Mouse (Mus musculus) lung, postnatal 0 days (tissue): ENCODE data around the gene Galnt14. TPM values are rescaled to one million over a fixed set of nuclear protein-coding genes. Genes with fewer than 3 reads are reported as not detected.

Experiments
- ATAC-seq: fragments of 200-750 bp; cut with Nextera tagmentation; 2 replicates; pipeline ENCODE4 v1.8.0; 2017; ENCODE audit warnings: moderate library complexity
- DNase-seq: peaks from one replicate; pipeline ENCODE4 v3.0.0-alpha.2; 2016; ENCODE audit warnings: low spot score
- H3K27ac ChIP-seq: fragments of 300-500 bp; sonication (generic); 2 replicates; pipeline ENCODE4 v1.5.1; 2014; ENCODE audit warnings: antibody characterized with exemption, mild to moderate bottlenecking, low read length, mixed read lengths
- H3K27me3 ChIP-seq: fragments of 300-500 bp; sonication (generic); replicated peaks from 2 replicates; pipeline ENCODE4 v1.6.1; 2014; ENCODE audit warnings: low read length, mixed read lengths; ENCODE audit not compliant: insufficient read depth
- H3K36me3 ChIP-seq: fragments of 300-500 bp; sonication (generic); 2 replicates; pipeline ENCODE4 v1.6.1; 2014; ENCODE audit warnings: low read length, mixed read lengths; ENCODE audit not compliant: insufficient read depth
- H3K4me1 ChIP-seq: fragments of 300-500 bp; sonication (generic); 2 replicates; pipeline ENCODE4 v1.6.1; 2014; ENCODE audit warnings: antibody characterized with exemption, low read depth, low read length, mixed read lengths; ENCODE audit not compliant: insufficient read depth
- H3K4me2 ChIP-seq: fragments of 300-500 bp; sonication (generic); replicated peaks from 2 replicates; pipeline ENCODE4 v1.6.1; 2014; ENCODE audit warnings: low read depth, mild to moderate bottlenecking, low read length, moderate library complexity, mixed read lengths
- H3K4me3 ChIP-seq: fragments of 300-500 bp; sonication (generic); 2 replicates; pipeline ENCODE4 v1.5.1; 2014; ENCODE audit warnings: low read depth, low read length
- H3K9ac ChIP-seq: fragments of 300-500 bp; sonication (generic); replicated peaks from 2 replicates; pipeline ENCODE4 v1.6.1; 2014; ENCODE audit warnings: low read depth, mild to moderate bottlenecking
- H3K9me3 ChIP-seq: fragments of 300-500 bp; sonication (generic); 2 replicates; pipeline ENCODE4 v1.6.1; 2016; ENCODE audit warnings: low read length, mixed read lengths
- CTCF ChIP-seq: IDR thresholded peaks from 2 replicates; pipeline ENCODE4 v1.5.1; 2016; ENCODE audit warnings: antibody characterized with exemption, mild to moderate bottlenecking
- EP300 ChIP-seq: IDR thresholded peaks from 2 replicates; pipeline ENCODE4 v1.6.1; 2016; ENCODE audit warnings: antibody characterized with exemption, mild to moderate bottlenecking, control low read depth
- WGBS: fragments of 180-500 bp; shearing (Covaris S2); extraction: QIAGEN DNeasy Blood & Tissue Kit; methylation state at CpG from one replicate; pipeline ENCODE4 v1.1.7; 2014; 5-methylcytosine and 5-hydroxymethylcytosine counted together
- polyA plus RNA-seq: library from polyadenylated mRNA; unstranded; fragments of >200 nt; fragmentation: Nextera tagmentation; extraction: Ambion mirVana; gene quantifications from 2 replicates; pipeline ENCODE4 v1.2.1, GENCODE M21; 2015

Galnt14 gene
- polyA plus RNA-seq, 1 experiment from 2014 or later = 0.06 TPM

DNA sequence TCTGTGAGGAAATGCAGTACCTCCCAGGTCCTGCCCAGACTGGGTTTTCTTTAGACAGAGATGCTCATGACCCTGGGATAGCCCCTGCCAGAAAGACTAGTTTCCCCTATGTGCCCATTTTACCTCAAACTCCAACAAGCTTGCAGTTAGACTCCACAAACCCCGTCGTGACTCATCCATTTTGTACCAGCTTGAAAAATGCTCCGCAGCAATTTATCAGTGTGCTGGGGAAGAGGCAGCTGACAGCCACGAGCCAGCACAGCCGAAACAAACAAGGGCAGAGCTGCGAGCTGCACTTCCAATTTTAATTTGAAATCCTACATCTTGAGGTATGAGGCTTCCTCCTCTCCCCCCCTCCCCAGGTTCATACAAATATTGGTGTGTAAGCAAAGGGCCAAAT lies 60.9 kb downstream of the Galnt14 start:
- Histone ChIP-seq H3K27ac (no peak overlapping the region), H3K9me3 (no peaks in the 10 kb centered on the region), H3K27me3 (no peaks in the 10 kb centered on the region), H3K4me3 (no peak overlapping the region), H3K36me3 (no peaks in the 10 kb centered on the region), H3K4me2 (no peak overlapping the region), H3K9ac (no peak overlapping the region), H3K4me1 (no peaks in the 10 kb centered on the region)
- DNase-seq = no peak
- TF ChIP-seq CTCF = no peak
- no peak for TF ChIP-seq EP300
- 45% methylated on average over 6 of the region's 6 CpGs for WGBS
- no peak for ATAC-seq

DNA sequence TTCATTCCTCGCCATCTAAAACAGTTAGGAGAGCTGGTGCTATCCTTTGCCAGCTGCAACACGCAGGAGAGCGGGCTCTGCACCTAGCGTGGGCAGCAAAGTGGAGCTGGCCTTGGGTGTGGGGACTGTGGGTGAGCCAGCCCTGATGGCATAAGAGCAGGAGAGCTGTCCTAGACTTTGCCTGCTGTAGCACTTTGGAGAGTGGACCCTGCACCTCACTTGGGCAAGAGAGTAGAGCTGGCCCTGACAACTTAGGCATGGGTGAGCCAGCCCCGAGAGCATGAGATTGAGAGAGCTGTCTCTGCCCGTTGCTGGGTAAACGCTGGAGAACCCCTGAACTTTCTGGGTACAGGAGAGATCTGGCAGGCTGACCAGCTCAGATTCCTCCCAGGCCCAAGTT lies 68.6 kb downstream of the Galnt14 start:
- H3K27me3 ChIP-seq = no peaks in the 10 kb centered on the region
- TF ChIP-seq EP300 (no peak), CTCF (no peak)
- DNase-seq (no peak), ATAC-seq (no peak)
- H3K9ac ChIP-seq = no peak overlapping the region
- no peaks in the 10 kb centered on the region for H3K9me3 ChIP-seq
- H3K27ac ChIP-seq = no peak overlapping the region
- no peak overlapping the region for H3K4me2 ChIP-seq
- WGBS = 86% methylated on average over 7 of the region's 7 CpGs
- H3K4me3 ChIP-seq = no peak overlapping the region
- H3K36me3 ChIP-seq = no peaks in the 10 kb centered on the region
- no peaks in the 10 kb centered on the region for H3K4me1 ChIP-seq

DNA sequence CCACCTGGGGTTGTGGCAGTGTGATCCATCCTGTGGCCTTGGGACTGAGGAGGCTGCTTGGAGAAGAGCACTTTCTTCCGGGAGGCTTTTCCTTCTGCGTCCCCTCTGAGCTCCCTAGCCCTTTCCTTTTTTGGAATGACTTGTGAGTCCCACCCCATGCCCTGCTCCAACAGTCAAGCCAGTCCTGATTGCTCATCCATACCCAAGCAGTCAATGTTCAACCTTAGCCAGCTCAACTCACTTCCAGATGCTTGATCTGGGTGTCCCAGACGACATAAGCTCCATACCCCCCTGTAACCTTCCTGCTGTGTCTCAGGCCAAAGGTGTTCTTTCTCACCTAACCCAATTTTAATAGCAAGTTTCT lies 70.2 kb downstream of the Galnt14 start:
- no peak overlapping the region for H3K9ac ChIP-seq
- no peak for ATAC-seq
- 64% methylated on average over 3 of the region's 3 CpGs for WGBS

DNA sequence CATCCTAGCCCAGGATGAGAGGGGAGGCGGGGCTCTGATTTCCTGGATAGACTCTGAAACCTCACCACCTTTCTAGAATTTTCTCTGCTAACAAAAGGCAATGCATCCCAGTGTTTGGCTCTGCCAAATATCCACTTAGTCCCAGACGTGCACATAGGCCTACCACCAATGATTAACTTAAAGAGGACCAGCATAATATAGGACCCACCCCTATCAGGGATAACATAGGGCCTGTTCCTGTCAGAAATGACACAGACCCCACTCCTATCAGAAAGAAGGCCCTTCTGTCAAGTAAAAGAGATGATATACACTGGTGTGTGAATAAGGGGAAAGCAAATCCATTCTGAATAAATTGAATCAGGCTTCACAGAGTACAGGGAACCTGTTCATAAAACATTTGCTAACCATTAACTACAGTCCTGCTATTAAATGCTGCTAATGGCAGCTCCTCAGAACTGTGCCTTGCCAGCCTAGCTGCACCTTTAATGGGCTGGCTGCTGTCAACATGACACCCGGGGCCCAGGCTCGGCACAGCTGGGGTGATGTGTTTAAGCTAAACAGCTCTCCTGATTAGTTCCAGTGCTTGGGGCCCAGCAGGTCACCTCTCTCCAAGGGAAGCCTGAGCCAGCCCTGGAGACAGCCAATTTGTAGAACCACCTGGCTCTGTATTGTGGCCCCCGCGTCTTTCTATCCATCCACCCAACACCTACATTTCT lies 70.7 kb downstream of the Galnt14 start:
- no peak for DNase-seq
- no peak overlapping the region for H3K4me2 ChIP-seq
- H3K9me3 ChIP-seq = no peaks in the 10 kb centered on the region
- no peaks in the 10 kb centered on the region for H3K36me3 ChIP-seq
- ATAC-seq = no peak
- no peaks in the 10 kb centered on the region for H3K4me1 ChIP-seq
- no peak overlapping the region for H3K4me3 ChIP-seq
- no peak overlapping the region for H3K9ac ChIP-seq
- TF ChIP-seq EP300 = no peak
- no peak for TF ChIP-seq CTCF
- no peak overlapping the region for H3K27ac ChIP-seq
- 27% methylated on average over 6 of the region's 6 CpGs for WGBS
- no peaks in the 10 kb centered on the region for H3K27me3 ChIP-seq

More for the DNA sequence above, 70.2 kb downstream of the Galnt14 start:
- Histone ChIP-seq H3K27me3 (no peaks in the 10 kb centered on the region), H3K4me3 (no peak overlapping the region), H3K4me1 (no peaks in the 10 kb centered on the region), H3K27ac (no peak overlapping the region), H3K36me3 (no peaks in the 10 kb centered on the region), H3K4me2 (no peak overlapping the region), H3K9me3 (no peaks in the 10 kb centered on the region)
- no peak for DNase-seq
- TF ChIP-seq EP300 = no peak
- TF ChIP-seq CTCF = no peak

GRCm38 (mm10) chr17:73636988-73637387 lies 73.3 kb downstream of the Galnt14 start:
- Histone ChIP-seq H3K4me1 (no peaks in the 10 kb centered on the region), H3K4me3 (no peak overlapping the region), H3K27me3 (no peaks in the 10 kb centered on the region), H3K27ac (no peak overlapping the region), H3K4me2 (no peak overlapping the region), H3K36me3 (no peaks in the 10 kb centered on the region), H3K9me3 (no peaks in the 10 kb centered on the region), H3K9ac (no peak overlapping the region)
- DNase-seq = no peak
- WGBS = 85% methylated on average over 5 of the region's 5 CpGs
- no peak for ATAC-seq
- TF ChIP-seq CTCF = no peak
- TF ChIP-seq EP300 = no peak

DNA sequence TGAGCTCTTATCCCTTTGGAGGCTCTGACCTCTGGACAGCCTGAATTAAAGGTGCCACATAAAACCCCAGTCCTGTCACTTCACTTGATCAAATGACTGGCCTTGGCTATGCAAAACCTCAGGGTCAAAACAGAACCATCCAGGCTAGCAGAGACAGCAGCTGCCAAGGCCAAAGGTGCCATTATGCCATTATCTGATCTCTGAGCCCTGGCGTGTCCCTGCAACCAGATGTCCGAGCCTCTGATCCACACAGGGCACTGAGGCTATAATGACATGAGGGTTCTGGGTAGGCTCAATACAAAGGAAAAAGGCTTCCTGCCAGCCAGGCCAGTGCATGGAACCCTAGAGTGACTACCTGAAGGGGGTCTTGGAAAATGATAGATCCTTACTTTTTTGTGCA lies 75.4 kb downstream of the Galnt14 start:
- no peaks in the 10 kb centered on the region for H3K9me3 ChIP-seq
- H3K27ac ChIP-seq = no peak overlapping the region
- no peaks in the 10 kb centered on the region for H3K27me3 ChIP-seq
- no peak overlapping the region for H3K9ac ChIP-seq
- no peaks in the 10 kb centered on the region for H3K36me3 ChIP-seq
- no peaks in the 10 kb centered on the region for H3K4me1 ChIP-seq
- 64% methylated on average over 2 of the region's 2 CpGs for WGBS
- no peak for DNase-seq
- no peak for TF ChIP-seq EP300
- no peak for TF ChIP-seq CTCF
- no peak overlapping the region for H3K4me2 ChIP-seq
- no peak for ATAC-seq
- no peak overlapping the region for H3K4me3 ChIP-seq
